Mouse (Mus musculus): ENCODE measurements around the gene Zyx.

DNA sequence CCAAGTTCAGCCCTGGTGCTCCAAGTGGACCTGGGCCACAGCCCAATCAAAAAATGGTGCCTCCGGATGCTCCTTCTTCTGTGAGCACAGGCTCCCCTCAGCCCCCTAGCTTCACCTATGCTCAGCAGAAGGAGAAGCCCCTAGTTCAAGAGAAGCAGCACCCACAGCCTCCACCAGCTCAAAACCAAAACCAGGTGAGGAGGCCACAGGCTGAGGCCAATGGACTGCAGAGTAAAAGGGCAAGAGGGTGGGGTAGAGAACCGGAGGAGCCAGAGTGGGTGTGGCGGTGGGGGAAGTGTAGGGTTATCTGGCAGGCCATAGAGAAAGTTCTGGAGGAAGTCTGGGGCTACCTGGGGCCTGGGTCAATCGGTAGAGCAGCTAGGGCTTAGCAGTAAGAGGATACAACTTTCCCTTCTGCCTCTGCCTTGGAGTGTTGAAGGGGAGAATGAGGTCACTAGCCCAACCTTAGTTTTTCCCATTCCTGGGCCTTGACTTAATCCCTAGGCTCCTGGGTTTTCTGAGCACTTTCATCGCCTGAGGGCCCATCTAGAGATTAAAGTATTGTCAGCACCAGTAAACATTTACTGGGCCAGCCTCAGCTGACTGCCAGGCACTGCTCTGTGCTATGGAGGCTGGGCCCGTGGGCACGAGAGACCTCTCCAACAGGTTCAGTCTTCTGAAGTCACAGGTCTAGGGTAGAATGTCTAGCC is 2.5 kb downstream of the Zyx start:
- no peak for TF ChIP-seq CTCF (IDR thresholded peaks at IDR 0.05; ENCODE audit: low read depth)
- TF ChIP-seq EP300 (optimal IDR thresholded peaks at IDR 0.05), result no peak
